ENCODE assay signal across 7 mouse cellular contexts in the genomic region with DNA sequence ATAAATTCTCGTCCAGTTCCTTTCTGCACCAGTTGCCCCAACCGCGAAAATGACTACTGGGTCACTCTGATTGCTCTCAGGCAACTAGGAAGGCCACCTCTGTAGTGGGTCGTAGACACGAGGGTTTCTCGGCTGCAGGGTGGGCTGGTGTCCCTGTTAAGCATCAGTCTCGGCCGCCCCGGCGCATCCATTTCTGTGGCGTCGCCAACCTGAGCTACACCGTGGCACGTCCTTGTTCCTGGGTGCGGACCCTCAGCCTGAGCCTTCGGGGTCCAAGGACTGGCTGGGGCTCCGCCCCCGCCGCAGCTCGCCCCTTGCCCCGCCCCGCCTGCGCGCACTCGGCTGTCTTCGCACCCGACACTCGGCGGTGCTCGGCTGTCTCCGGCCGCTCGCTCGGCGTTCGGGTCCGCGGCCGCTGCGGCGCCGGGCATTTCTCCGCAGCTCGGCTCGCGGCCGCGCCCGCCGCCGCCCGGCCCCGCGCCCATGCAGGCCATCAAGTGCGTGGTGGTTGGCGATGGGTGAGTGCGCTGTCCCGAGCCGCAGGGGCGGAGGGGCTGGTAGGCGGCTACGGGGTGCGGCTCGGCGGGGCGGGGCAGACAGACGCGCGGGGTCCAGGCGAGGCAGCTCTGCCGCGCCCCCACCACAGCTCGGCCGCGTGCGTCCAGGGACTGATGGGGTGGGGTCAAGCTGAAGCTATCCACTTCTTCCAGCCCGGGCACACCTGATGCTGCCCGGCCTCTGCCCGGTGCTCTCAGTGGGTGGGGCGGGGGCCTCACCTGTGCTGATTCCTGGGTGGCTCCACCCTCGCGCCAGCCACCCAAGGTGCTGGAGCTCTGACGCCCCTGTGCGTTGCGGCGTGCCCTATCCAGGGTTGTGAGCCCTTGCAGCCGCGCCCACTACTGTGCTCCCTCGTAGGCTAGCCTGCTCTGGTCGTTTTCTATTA. TPM values are rescaled to one million over a fixed set of nuclear protein-coding genes. Genes with fewer than 3 reads are reported as not detected.
DNase-seq lines count a peak whose midpoint lies in the region; ATAC-seq and TF ChIP-seq lines count a peak whose summit lies in the region.

Gene Rac3, plus strand, starts transcription at position 347 of the 943 bp plus-strand sequence.

- peak within 1 kb of the TSS; percentile 99 for H3K4me2 ChIP-seq in forebrain, embryonic 11.5 days (ENCODE audit: low read depth, low read length, severe bottlenecking)
- H3K4me2 ChIP-seq in hindbrain, embryonic 14.5 days (replicated peaks), result peak within 1 kb of the TSS; percentile 95

- POLR2A ChIA-PET in Patski (lab: Charles Lee), result no interaction called here

- no peak for TF ChIP-seq CTCF in Patski (IDR thresholded peaks at IDR 0.05)
- TF ChIP-seq CTCF in bone marrow, adult 2 months (IDR thresholded peaks at IDR 0.05; ENCODE audit: control insufficient read depth, insufficient read depth, low read length), result no peak
- no peak for TF ChIP-seq CTCF in left cerebral cortex, adult 2 months (IDR thresholded peaks at IDR 0.05)

- H3K4me1 ChIP-seq in bone marrow, adult 2 months (ENCODE audit: control insufficient read depth, insufficient read depth, low read length), result no peaks in the 10 kb centered on the region
- peaks cover 9% of the 10 kb centered on the region for H3K4me1 ChIP-seq in forebrain, embryonic 11.5 days (replicated peaks; ENCODE audit: control insufficient read depth, insufficient read depth, low read length)
- peaks cover 20% of the 10 kb centered on the region for H3K4me1 ChIP-seq in hindbrain, embryonic 14.5 days (replicated peaks; ENCODE audit: control insufficient read depth, insufficient read depth, low read length)

- TF ChIP-seq POLR2A in bone marrow, adult 2 months (IDR thresholded peaks at IDR 0.05; ENCODE audit: borderline replicate concordance, control insufficient read depth, low read depth, low read length), result 0 out of 2 replicates have a peak, but pooled peaks have one; percentile 18

- intact Hi-C loops in left cerebral cortex, adult 2 months (cut with DNase I), result loop anchor here (10.0 kb wide), 1 partner anchor 323 kb away; no protein-coding TSS in a partner anchor

- H3K27me3 ChIP-seq in Patski, result no peaks in the 10 kb centered on the region
- peaks cover 10% of the 10 kb centered on the region for H3K27me3 ChIP-seq in forebrain, embryonic 11.5 days (ENCODE audit: control insufficient read depth, insufficient read depth, low read length)
- H3K27me3 ChIP-seq in hindbrain, embryonic 14.5 days (ENCODE audit: control insufficient read depth, insufficient read depth, low read length), result no peaks in the 10 kb centered on the region

- H3K4me3 ChIP-seq in bone marrow, adult 2 months (replicated peaks; ENCODE audit: control insufficient read depth, low read depth, low read length), result no peak within 1 kb of the TSS
- peak within 1 kb of the TSS; percentile 59 for H3K4me3 ChIP-seq in forebrain, embryonic 11.5 days (ENCODE audit: low read depth, low read length)
- peak within 1 kb of the TSS; percentile 87 for H3K4me3 ChIP-seq in hindbrain, embryonic 14.5 days (replicated peaks; ENCODE audit: low read length)
- peak within 1 kb of the TSS; percentile 56 for H3K4me3 ChIP-seq in left cerebral cortex, adult 2 months

- DNase-seq in Patski (ENCODE audit: low read depth, low spot score), result no peak
- DNase-seq in forebrain, embryonic 11.5 days (ENCODE audit: low spot score), result peak; percentile 89
- peak; percentile 84 for DNase-seq in hindbrain, embryonic 14.5 days (ENCODE audit: low spot score)
- peak; percentile 64 to 73 for DNase-seq in left cerebral cortex, adult 2 months (ENCODE audit: extremely low spot score in 1 of 2, low spot score in 2 of 2)
- peak; percentile 71 for DNase-seq in lung, postnatal 25 days (ENCODE audit: low spot score)
- DNase-seq in right cerebral cortex, adult 18-20 months, result peak; percentile 63

- no peaks in the 10 kb centered on the region for H3K9me3 ChIP-seq in forebrain, embryonic 11.5 days (ENCODE audit: control insufficient read depth, low read length)
- no peaks in the 10 kb centered on the region for H3K9me3 ChIP-seq in hindbrain, embryonic 14.5 days (ENCODE audit: control insufficient read depth, low read length)

- H3K36me3 ChIP-seq in forebrain, embryonic 11.5 days (ENCODE audit: control insufficient read depth, insufficient read depth, low read length), result no peaks in the 10 kb centered on the region; the same call in none of the 2 replicates
- peaks cover 40% of the 10 kb centered on the region for H3K36me3 ChIP-seq in hindbrain, embryonic 14.5 days (replicated peaks; ENCODE audit: control insufficient read depth, insufficient read depth)

- H3K27ac ChIP-seq in bone marrow, adult 2 months (ENCODE audit: control insufficient read depth, insufficient read depth, low read depth, low read length, poor library complexity), result no peak within 1 kb of the TSS
- peak within 1 kb of the TSS; percentile 12; the same call in 1 of the 2 replicates for H3K27ac ChIP-seq in forebrain, embryonic 11.5 days (ENCODE audit: low read depth, low read length)
- H3K27ac ChIP-seq in hindbrain, embryonic 14.5 days, result peak within 1 kb of the TSS; percentile 71
- peak within 1 kb of the TSS; percentile 61 for H3K27ac ChIP-seq in left cerebral cortex, adult 2 months

- in situ Hi-C loops in Patski (cut with MboI; ENCODE audit: low pct_unique_long_range_greater_than_20kb), result no loop called here

- ATAC-seq in Patski, result no peak
- ATAC-seq in forebrain, embryonic 11.5 days (replicated peaks; ENCODE audit: low FRiP score), result peak; percentile 86
- peak; percentile 86 for ATAC-seq in hindbrain, embryonic 14.5 days (ENCODE audit: low FRiP score)

- CTCF ChIA-PET in Patski (lab: Charles Lee), result interaction anchor here (0.6 to 7.6 kb wide), 6 partner anchors 8 to 79 kb away, joined by 3 to 81 read pairs (median 4); partner anchors contain the start of gene Cbr2

- H3K9ac ChIP-seq in forebrain, embryonic 11.5 days (ENCODE audit: low read length), result peak within 1 kb of the TSS; percentile 78
- peak within 1 kb of the TSS; percentile 93 for H3K9ac ChIP-seq in hindbrain, embryonic 14.5 days

- under 1% methylated on average over 90 of the region's 90 CpGs for whole genome bisulfite sequencing in bone marrow, adult 2 months
- WGBS in forebrain, embryonic 11.5 days, result under 1% methylated on average over 88 of the region's 90 CpGs
- WGBS in hindbrain, embryonic 14.5 days, result under 1% methylated on average over 88 of the region's 90 CpGs

RNA-seq across cellular contexts. Expression of gene Rac3, which starts in this region (rescaled TPM):
- 10.0 TPM for polyA plus RNA-seq in Patski (2021)
- 2.4 and 5.8 TPM in 2 replicates for polyA plus RNA-seq in bone marrow, adult 2 months (2011; ENCODE audit: insufficient read depth, insufficient read length, low replicate concordance, missing spikeins)
- polyA plus RNA-seq in forebrain, embryonic 11.5 days (2014; fragmentation: Nextera tagmentation; extraction: Ambion mirVana), result 7.5 and 10.6 TPM in 2 replicates
- polyA plus RNA-seq in hindbrain, embryonic 14.5 days (2014; fragmentation: Nextera tagmentation; extraction: Ambion mirVana), result 124 and 134 TPM in 2 replicates
- 10 to 100 TPM; 34.0 to 39.6 TPM for total RNA-seq in left cerebral cortex, adult 2 months (2021)

Comparison
In these comparisons a context has a peak if more than half of its experiments do, and no peak if none do; other contexts are left out.
1. RNA of gene Rac3 (polyA plus RNA-seq): 124 to 134 TPM in hindbrain, embryonic 14.5 days; 10.0 TPM in Patski (single experiment), 7.5 to 10.6 TPM in forebrain, embryonic 11.5 days and 2.4 to 5.8 TPM in bone marrow, adult 2 months; every median in the first group is over 10 times any median in the second.